Mouse (Mus musculus) CH12.LX (cell line): ENCODE data around the gene Pcgf1. TPM values are rescaled to one million over a fixed set of nuclear protein-coding genes. Genes with fewer than 3 reads are reported as not detected.

Experiments
- DNase-seq: peaks from one replicate; pipeline ENCODE4 v3.0.0-alpha.2; 2013; ENCODE audit errors: extremely low read depth
- H3K27ac ChIP-seq: 2 replicates; pipeline ENCODE4 v1.5.1; 2012; ENCODE audit warnings: low read depth, mild to moderate bottlenecking, control low read depth, moderate library complexity; ENCODE audit not compliant: insufficient read depth
- H3K27me3 ChIP-seq: replicated peaks from 2 replicates; pipeline ENCODE3; 2012; ENCODE audit warnings: inconsistent platforms
- H3K36me3 ChIP-seq, 2 experiments: replicated peaks in 1 of 2; 2 replicates each; pipeline versions ENCODE3 to v1.6.1; 2012; ENCODE audit warnings: inconsistent platforms in 1 of 2, low read length in 1 of 2, mild to moderate bottlenecking in 1 of 2, mixed read lengths in 1 of 2, moderate library complexity in 1 of 2; ENCODE audit not compliant: control insufficient read depth in 1 of 2, insufficient read depth in 1 of 2
- H3K4me1 ChIP-seq, 2 experiments: 2 replicates each; pipeline ENCODE4 v1.6.1; 2012; ENCODE audit warnings: inconsistent platforms in 1 of 2, moderate library complexity in 1 of 2; ENCODE audit not compliant: insufficient read depth in 2 of 2, control insufficient read depth in 1 of 2
- H3K4me2 ChIP-seq: 2 replicates; pipeline ENCODE4 v1.6.1; 2012; ENCODE audit warnings: low read depth, mild to moderate bottlenecking, control low read depth; ENCODE audit not compliant: poor library complexity, insufficient read depth, severe bottlenecking
- H3K4me3 ChIP-seq, 3 experiments: fragments of 150-350 bp in 1 of 3; sonication (generic) in 1 of 3; replicated peaks in 1 of 3; 2 replicates each; pipeline versions ENCODE3 to v1.5.1; 2011 to 2012; ENCODE audit warnings: low read depth in 2 of 3, low read length in 2 of 3, mild to moderate bottlenecking in 2 of 3, moderate library complexity in 2 of 3, control low read depth in 1 of 3, improper control_type of control experiment in 1 of 3, inconsistent platforms in 1 of 3, mixed read lengths in 1 of 3; ENCODE audit not compliant: poor library complexity in 1 of 3
- H3K79me2 ChIP-seq: replicated peaks from 2 replicates; pipeline ENCODE4 v1.6.1; 2012; ENCODE audit warnings: mild to moderate bottlenecking, moderate library complexity; ENCODE audit not compliant: control insufficient read depth, poor library complexity, insufficient read depth, severe bottlenecking; ENCODE audit errors: extremely low read depth
- H3K9ac ChIP-seq: 2 replicates; pipeline ENCODE4 v1.6.1; 2012; ENCODE audit warnings: low read depth, mild to moderate bottlenecking, control low read depth, moderate library complexity; ENCODE audit not compliant: insufficient read depth
- H3K9me3 ChIP-seq: replicated peaks from 2 replicates; pipeline ENCODE3; 2012; ENCODE audit warnings: low read length, inconsistent platforms, mixed read lengths
- CHD1 ChIP-seq: IDR thresholded peaks from 2 replicates; pipeline ENCODE4 v1.6.1; 2012; ENCODE audit warnings: low read depth, low read length, improper control_type of control experiment, inconsistent platforms
- EP300 ChIP-seq: IDR thresholded peaks from 2 replicates; pipeline ENCODE4 v1.6.1; 2011; ENCODE audit warnings: low read length, improper control_type of control experiment
- ETS1 ChIP-seq: conservative IDR thresholded peaks from 2 replicates; pipeline ENCODE4 v1.6.1; 2012; ENCODE audit warnings: low read depth, mild to moderate bottlenecking, inconsistent platforms, low read length, improper control_type of control experiment, moderate library complexity
- HCFC1 ChIP-seq: IDR thresholded peaks from 2 replicates; pipeline ENCODE4 v1.6.1; 2012; ENCODE audit warnings: low read depth, mild to moderate bottlenecking, inconsistent platforms, low read length, improper control_type of control experiment
- IRF4 ChIP-seq: IDR thresholded peaks from 2 replicates; pipeline ENCODE4 v1.6.1; 2014; ENCODE audit warnings: low read depth, mild to moderate bottlenecking, inconsistent platforms, low read length, improper control_type of control experiment
- JUN ChIP-seq: IDR thresholded peaks from 2 replicates; pipeline ENCODE4 v1.6.1; 2011; ENCODE audit warnings: low read depth, mild to moderate bottlenecking, low read length, improper control_type of control experiment, moderate library complexity; ENCODE audit not compliant: insufficient read depth
- KAT2A ChIP-seq: IDR thresholded peaks from 2 replicates; pipeline ENCODE4 v1.6.1; 2012; ENCODE audit warnings: low read length, improper control_type of control experiment, inconsistent platforms; ENCODE audit not compliant: insufficient replicate concordance
- MAX ChIP-seq: IDR thresholded peaks from 2 replicates; pipeline ENCODE4 v1.6.1; 2011; ENCODE audit warnings: low read length, improper control_type of control experiment
- MAZ ChIP-seq: IDR thresholded peaks from 2 replicates; pipeline ENCODE4 v1.6.1; 2012; ENCODE audit warnings: low read depth, mild to moderate bottlenecking, inconsistent platforms, low read length, improper control_type of control experiment, moderate library complexity
- MEF2A ChIP-seq: IDR thresholded peaks from 2 replicates; pipeline ENCODE4 v1.6.1; 2014; ENCODE audit warnings: low read depth, mild to moderate bottlenecking, inconsistent platforms, low read length, improper control_type of control experiment, borderline replicate concordance
- NELFE ChIP-seq: IDR thresholded peaks from 2 replicates; pipeline ENCODE4 v1.6.1; 2011; ENCODE audit warnings: low read depth, low read length, improper control_type of control experiment
- NRF1 ChIP-seq: IDR thresholded peaks from 2 replicates; pipeline ENCODE4 v1.6.1; 2014; ENCODE audit warnings: low read depth, mild to moderate bottlenecking, inconsistent platforms, low read length, improper control_type of control experiment, moderate library complexity
- PAX5 ChIP-seq: IDR thresholded peaks from 2 replicates; pipeline ENCODE4 v1.6.1; 2012; ENCODE audit warnings: low read length, inconsistent platforms, mixed read lengths
- POLR2A ChIP-seq: IDR thresholded peaks from 2 replicates; pipeline ENCODE4 v1.6.1; 2011; ENCODE audit warnings: low read depth, mild to moderate bottlenecking, improper control_type of control experiment, low read length
- USF1 ChIP-seq: IDR thresholded peaks from 2 replicates; pipeline ENCODE4 v1.6.1; 2014; ENCODE audit warnings: low read depth, mild to moderate bottlenecking, inconsistent platforms, low read length, improper control_type of control experiment
- dilution Hi-C: fragments of 300-500 bp; cut with MboI; formaldehyde crosslinking; loops from 2 replicates; pipeline ENCODE4 v1.14.3; 2020; ENCODE audit warnings: low sequenced_read_pairs; ENCODE audit not compliant: extremely low pct_unique_long_range_greater_than_20kb, extremely low pct_ligation_motif_present
- in situ Hi-C: fragments of 300-500 bp; cut with MboI; formaldehyde crosslinking; loops from 3 replicates; pipeline ENCODE4 v1.14.3; 2019; ENCODE audit warnings: low sequenced_read_pairs, low pct_ligation_motif_present, low pct_unique_long_range_greater_than_20kb, mixed read lengths
- polyA plus RNA-seq: library from polyadenylated mRNA; unstranded; fragments of >175 nt; gene quantifications from 2 replicates; pipeline ENCODE4 v1.2.1, GENCODE M21; 2012; ENCODE audit warnings: low read depth; ENCODE audit not compliant: insufficient read length
- total RNA-seq, 2 experiments: library from RNA; depleted of rRNA; stranded (reverse); fragments of 300-350 nt in 1 of 2; fragments of >200 nt in 1 of 2; gene quantifications; 2 replicates each; pipeline ENCODE4 v1.2.3; 2012 to 2014

The Pcgf1 gene
- total and polyA plus RNA-seq, 3 experiments = 12.4 to 16.6 (median 12.5) TPM

- dilution Hi-C loops = no loop called here
- no peak within 1 kb of the TSS for H3K27ac ChIP-seq
- peaks cover 0 to 20% of the 10 kb centered on the region in 2 experiments for H3K36me3 ChIP-seq
- peaks cover 33% of the 10 kb centered on the region for H3K9me3 ChIP-seq
- H3K4me3 ChIP-seq = no peak within 1 kb of the TSS
- in situ Hi-C loops = no loop called here
- no peak within 1 kb of the TSS for H3K4me2 ChIP-seq
- no peaks in the 10 kb centered on the region for H3K27me3 ChIP-seq
- H3K9ac ChIP-seq = no peak within 1 kb of the TSS
- TF ChIP-seq MAX (no peak), PAX5 (no peak), KAT2A (no peak), USF1 (no peak), IRF4 (no peak), MAZ (no peak)
- DNase-seq = no peak
- H3K79me2 ChIP-seq = no peaks in the 10 kb centered on the region
- H3K4me1 ChIP-seq = no peaks in the 10 kb centered on the region
Measured at GRCm38 (mm10) chr6:83070247-83070310, 7.6 kb upstream of the Pcgf1 start, which contains the start of gene Tlx2. Gene Tlx2, minus strand, starts transcription at chr6:83070293.

GRCm38 (mm10) chr6:83070311-83071219 lies 7.1 kb upstream of the Pcgf1 start:
- no peak overlapping the region for H3K4me3 ChIP-seq
- H3K36me3 ChIP-seq = peaks cover 0 to 18% of the 10 kb centered on the region in 2 experiments
- H3K4me1 ChIP-seq = no peaks in the 10 kb centered on the region
- DNase-seq = no peak
- H3K27me3 ChIP-seq = no peaks in the 10 kb centered on the region
- no peak overlapping the region for H3K4me2 ChIP-seq
- no peak overlapping the region for H3K9ac ChIP-seq
- peaks cover 33% of the 10 kb centered on the region for H3K9me3 ChIP-seq
- no peak overlapping the region for H3K27ac ChIP-seq
- TF ChIP-seq USF1 (no peak), MAX (no peak), HCFC1 (no peak), POLR2A (no peak), ETS1 (no peak), NELFE (no peak), JUN (no peak), EP300 (no peak), MEF2A (no peak), NRF1 (no peak), CHD1 (no peak)
- dilution Hi-C loops (no loop called here), in situ Hi-C loops (no loop called here)
- no peaks in the 10 kb centered on the region for H3K79me2 ChIP-seq
